Mouse (Mus musculus) c-Kit-negative CD71-positive TER-119-positive erythroid progenitor cells, embryonic 14.5 days (primary cell): Measurements from ENCODE around the gene Cry2.
"Not testable (repeated sequence)": the region's sequence is repeated elsewhere in the genome, so short reads cannot be mapped to it uniquely, and the experiment has no call there.

Experiments
- DNase-seq: peaks from one replicate; pipeline ENCODE4 v3.0.0-alpha.2; 2013; ENCODE audit warnings: low read depth, low spot score

The Cry2 gene

DNA sequence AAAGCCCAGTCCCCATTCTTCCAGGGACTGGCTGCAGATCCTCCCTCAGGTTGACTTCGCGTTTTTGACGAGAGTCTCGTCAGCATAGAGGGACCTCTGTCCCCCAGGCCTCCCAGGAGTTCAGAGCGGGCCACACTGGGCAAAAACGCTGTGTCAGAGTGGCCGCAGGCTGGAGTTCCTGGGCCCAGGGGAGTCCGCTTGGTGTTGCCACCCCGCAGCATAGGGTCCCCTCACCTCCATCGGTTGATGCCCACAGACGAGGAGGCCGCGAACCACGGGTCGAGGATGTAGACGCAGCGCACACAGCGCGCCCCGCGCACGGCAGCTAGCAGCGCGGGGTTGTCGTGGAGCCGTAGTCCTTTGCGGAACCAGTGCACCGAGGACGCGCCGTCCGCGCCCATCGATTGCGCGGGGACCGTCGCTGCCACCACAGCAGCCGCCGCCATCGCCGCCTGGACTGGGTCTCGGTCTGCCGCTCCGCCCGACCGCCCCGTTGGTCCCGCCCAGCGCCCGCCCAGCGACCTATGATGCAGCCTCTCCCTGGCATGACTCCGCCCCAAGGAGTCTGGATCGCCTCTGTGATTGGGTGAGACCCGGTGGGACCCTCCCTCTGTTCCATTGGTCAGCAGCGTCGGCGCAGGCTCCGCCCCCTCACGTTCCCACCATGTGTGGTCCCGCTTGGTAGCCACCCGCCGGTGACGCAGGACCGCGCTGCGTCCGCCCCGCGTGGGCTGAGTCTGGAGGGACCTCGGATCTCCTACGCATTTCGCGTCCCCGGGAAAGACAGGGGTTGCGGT is at the start of gene Cry2:
Gene Cry2, minus strand, starts transcription at position 466 of the 797 bp plus-strand sequence.
- DNase-seq: peak; percentile 97

DNA sequence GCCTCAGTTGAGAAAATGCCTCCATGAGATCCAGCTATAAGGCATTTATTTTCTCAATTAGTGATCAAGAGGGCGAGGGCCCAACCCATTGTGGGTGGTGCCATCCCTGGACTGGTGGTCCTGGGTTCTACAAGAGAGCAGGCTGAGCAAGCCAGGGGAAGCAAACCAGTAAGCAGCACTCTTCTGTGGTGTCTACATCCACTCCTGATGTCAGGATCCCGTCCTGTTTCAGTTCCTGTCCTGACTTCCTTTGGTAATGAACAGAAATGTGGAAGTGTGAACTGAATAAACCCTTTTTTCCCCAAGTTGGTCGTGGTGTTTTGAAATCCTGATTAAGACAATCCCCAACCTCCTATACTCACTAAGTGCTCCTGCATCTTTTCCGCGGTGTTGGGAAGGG is 49.7 kb upstream of the Cry2 start:
- DNase-seq: no peak

DNA sequence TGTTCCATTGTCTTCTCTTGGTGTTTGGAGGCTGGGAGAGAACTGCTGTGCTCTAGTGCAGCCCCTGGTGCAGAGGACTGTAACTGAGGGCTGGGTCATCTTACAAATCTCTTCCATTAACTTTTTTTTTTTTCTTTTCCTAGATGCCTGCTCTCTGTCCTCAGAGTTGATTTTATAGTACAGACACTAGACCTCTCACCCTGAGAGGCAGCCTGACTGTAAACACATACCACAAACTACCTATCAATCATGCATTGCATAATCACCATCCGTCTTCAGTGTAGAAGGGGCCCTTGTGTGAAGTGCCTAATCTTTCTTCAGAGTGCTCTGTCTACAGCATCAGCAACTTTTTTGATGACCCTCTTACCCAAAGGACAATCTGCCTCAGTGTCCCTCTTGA is 48.7 kb upstream of the Cry2 start:
- DNase-seq: no peak

DNA sequence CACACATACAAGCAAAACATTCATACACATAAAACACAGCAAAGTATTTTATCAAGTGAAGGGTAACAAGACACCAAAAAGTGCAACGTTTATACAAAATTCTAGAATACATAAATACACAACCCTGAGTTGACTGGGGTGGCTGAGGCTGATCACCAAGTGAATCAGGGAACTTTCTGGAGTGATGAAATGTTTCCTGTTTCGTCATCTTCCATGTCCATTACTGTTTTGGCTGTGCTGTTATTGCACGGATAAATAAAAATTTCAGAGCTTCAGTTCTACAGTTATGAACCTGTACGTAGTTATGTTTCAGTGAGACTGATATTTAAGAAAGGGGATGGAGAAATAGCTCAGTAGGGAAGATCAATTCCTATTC is 44.5 kb upstream of the Cry2 start:
- no peak for DNase-seq

DNA sequence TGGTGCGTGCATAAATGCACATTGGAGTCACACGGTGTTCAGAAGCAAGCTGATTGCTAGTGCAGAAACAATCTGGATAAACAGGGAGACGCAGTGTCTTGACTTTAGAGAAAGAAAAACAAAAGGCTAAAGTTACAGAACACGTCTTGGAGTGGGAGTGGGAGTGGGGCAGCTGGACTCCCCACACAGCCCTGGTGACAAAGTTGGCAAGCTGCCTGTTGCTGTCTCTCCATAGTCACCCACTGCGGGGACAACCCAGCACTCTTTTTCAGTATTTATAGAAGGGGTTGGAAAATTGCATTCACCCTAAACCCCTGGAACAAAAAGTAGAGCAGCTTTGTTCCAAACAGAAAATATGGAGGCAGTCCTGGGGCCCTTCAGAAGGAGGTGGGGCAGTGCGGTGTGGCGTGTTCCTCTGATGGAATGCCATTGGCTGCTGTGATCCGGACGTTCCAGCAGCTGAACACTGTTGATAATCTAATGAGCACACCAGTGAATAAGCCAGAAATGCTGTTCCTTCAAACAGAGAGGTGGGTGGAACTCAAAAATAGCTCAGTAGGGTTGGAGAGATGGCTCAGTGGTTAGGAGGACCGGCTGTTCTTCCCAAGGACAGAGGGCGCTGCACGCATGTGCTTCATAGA is 43.9 kb upstream of the Cry2 start:
- DNase-seq: no peak

DNA sequence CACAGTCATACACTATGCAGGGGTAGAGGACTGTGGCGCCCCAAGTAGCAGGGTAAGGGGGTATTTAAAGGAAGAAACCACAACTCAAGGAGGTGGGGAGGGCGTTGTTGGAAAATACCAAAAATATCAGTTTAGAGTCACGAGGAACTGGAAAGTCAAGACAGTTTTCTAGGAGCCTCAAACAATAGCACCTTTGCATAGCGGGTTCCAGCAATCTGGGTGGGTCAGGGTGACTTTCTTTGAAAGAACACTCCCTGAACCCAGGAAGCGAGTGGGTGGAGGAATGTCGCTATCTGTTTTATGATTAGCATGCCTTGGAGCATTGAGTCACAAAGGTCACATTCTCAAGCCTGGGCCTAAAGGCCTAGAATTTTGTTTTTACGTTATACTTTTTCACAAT is 42.7 kb upstream of the Cry2 start:
- DNase-seq: not testable (repeated sequence)

DNA sequence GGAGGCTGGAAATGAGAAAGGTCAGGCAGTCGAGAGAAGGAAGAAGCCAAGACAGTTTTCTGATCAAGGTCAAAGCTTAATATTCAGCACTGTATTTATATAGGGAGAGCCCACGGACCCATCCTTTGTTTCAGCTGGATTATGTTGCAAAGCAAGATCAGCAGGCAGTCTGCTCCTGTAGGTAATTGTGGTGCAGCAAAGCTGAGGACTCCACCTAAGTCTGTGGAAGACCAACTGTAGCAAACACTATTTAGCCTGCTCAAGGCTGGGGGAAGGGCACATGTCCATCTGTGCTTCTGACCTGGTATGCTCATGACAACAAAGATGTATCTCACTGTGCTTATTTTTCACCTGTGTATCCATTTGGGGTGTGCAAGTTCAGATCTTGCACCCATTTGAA is 41.9 kb upstream of the Cry2 start:
- no peak for DNase-seq

DNA sequence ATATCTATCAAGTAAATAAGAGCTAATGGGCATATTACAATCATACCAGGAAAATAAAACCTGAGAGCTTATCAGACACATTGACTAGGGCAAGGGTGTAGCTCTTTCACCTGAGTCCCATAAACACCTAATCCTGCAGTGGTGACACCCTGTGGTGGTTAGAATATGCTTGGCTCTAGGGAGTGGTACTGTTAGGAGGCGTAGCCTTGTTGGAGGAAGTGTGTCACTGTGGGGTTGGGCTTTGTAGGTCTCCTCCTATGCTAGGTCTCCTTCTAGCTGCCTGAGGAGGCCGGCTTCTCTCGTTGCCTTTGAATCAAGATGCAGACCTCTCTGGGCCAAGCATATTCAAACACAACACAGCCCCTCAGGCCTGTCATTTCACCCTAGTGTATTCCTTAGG is 41.1 kb upstream of the Cry2 start:
- no peak for DNase-seq

DNA sequence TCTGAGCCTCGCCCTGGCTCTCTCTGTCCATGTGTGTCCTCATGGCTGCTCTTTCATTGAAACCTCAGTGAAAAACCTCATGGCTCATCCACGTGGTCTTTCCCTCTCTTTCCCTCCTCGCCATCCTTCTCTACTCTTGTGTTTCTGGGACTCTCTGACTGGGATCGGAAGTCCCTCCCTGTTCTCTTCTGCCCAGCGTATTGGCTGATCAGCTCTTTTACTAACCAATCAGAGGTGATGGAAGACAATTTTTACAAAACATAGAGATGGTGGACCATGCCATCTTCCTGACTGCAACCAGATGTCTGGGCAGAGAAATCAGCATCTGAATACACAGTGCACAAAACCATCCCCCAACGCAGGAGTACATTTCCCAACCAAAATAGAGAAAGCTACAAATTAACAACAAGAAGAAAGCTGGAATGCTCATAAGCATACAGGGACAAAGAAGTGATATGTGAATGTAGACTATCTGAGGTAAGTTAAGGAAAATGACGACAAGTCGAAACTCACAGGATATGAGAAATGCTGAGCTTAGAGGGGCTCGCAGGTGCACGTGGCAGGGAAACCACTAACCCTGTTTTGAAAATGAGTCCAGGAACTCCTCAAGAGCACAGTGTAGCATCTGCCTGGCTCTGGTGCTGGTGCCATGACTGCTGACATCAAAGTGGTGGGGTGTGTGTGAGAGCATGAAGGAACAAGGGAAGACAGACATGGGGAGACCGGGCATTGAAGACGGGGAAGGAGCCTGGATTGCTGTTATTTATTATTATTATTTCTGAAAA is 38.2 kb upstream of the Cry2 start:
- DNase-seq: no peak

DNA sequence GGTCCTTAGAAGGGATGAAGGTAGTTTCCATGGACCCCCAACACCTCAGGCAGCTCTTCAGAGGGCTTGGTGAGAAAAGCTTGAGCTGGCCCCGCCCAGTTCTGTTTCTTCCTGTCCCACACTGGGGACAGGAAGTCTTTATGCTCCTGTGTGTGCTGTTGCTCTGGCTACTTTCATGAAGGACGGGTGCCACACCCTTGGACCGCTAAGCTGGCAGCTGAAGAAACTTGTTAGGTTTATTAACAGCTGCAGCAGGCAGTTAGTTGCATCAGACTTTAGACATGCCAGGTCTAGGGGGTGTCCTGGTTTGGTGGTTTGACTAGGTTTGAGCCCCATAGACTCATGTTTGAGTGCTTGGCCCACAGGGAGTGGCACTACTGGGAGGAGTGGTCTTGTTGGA is 30.8 kb upstream of the Cry2 start:
- DNase-seq: no peak

DNA sequence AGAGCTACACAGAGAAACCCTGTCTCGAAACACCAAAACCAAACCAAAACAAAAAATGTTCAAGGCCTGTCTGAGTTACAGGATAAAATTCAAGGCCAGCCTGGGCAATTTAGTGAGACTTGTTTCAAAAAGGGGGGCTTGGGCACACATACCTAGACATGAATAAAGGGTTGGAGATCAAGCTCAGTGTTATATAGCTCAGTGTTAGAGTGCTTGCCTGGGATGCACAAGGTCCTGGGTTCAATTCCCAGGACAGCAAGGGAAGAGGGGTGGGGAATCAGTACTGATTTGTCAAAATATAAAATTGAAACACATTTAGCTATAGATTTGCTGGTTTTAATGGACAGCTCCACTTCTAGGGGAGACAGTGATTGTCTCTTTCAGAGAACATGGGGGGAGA is 27.4 kb upstream of the Cry2 start:
- DNase-seq: no peak

DNA sequence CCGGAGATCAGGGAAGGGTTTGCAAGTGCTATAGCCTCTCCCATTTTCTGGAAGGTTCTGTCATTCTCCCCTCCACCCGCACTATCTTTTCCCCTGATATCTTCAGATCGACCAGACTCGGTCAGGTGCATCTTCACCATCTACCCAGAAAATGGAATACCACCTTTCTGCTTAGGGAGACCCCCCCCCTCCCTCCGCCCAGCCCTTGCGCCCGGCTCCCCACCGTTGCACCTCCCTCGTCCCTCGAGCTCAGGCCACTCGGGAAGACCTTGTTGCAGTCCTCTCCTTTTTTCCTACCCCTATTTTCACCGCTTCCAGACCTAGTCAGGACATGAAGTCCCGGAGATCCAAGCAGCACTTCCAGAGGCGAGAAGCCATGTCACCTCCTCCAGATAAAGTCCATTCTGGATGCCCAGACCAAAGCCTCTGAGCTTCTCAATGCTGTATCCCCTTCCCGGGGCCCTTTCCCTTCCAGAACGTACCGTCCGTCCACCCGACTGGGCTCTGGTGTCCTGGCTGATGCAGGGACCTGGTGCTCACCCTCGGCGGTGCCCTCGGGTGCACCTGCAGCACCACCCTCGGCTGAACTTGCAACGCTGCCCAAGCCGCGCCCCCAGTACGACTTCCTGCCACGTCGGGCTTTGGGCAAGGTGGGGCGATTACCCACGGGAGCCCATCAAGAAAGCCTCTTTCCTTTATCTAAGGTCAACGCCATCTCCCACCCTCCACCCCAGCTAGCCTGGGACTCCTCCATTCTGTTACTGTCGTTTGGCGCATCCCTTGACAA is 26.3 kb upstream of the Cry2 start, which contains the start of gene Slc35c1:
Gene Slc35c1, minus strand, starts transcription at position 618 of the 787 bp plus-strand sequence.
- DNase-seq: no peak

DNA sequence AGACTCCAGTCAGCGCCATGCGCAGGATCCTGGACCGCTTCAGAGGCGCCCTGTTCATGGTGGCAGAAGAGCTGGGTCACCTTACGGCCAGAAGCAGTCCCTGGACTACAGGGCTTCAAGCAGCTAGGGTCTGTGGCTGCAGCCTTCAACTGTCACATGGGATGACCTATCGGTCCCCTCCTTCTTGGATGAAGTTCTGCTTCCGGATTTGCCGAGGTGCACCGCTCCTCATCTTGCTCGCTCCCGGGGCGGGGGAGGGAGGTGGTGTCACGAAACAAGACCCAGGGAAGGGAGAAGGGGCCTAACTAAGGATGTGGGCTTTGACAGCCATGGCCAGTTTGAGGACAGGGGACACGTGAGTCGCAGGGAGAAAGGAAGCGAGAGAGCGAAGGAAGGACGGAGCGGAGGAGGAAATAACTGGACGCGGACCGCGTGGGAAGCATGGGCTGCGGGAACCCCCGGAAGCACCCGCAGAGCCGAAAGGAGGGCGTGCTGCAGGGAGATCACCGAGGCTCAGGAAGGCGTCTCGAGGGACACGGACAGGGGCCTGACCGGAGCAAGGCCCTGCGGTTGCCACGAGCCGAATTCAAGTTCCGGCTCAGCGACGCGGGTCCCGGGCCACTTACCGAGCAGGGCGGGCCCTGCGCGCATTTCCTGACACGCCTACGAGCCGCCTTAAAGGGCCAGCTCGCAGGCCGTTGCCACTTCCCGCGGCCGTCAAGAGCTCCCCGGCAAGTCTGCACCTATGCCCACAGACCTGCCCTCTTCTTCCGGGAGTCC is 25.5 kb upstream of the Cry2 start:
- peak; percentile 47 for DNase-seq

DNA sequence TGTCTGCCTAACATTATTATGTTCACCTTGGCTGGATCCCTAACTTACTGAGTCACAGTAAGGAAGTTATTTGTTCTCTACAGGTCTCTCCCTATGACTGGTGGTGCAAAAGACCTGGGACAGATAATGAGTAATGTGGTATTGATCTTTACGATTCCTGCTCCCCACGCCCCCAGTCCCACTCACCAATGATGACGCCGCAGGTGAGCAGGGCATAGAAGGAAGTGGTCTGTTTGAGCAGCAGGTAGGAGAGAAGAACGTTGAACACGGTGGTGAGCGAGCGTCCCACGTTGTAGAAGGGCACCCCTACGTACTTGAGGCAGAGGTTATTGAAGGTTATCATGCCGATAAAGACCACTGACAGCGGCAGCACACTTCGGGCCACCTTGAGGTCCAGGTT is 24.6 kb upstream of the Cry2 start:
- no peak for DNase-seq

DNA sequence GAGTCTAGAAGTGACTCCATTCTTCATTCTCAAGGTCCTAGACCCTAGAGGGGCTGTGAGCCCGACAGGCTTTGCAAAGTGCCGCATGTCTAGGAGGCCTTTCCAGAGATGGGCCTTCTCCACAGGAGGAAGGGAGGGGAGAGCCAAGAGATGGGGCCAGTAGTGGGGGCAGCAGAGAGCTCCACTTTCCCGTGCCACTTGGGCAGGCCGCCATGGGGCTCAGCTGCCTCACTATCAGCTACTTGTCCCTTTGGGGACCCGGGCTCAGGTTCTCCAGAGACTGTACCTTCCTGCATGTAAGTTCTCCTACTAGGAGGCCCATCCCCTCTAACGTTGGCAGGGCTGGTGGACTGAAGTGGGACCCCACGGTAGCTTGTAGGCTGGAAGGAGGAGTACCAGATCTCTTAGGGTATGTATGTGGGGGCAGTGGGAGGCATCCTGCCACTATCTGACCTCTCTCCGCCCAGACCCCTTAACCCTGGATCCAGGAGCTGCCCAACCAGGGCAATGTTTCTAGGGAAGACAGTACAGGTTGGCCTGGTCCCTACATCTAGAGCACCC is 23.2 kb upstream of the Cry2 start:
- DNase-seq: no peak

DNA sequence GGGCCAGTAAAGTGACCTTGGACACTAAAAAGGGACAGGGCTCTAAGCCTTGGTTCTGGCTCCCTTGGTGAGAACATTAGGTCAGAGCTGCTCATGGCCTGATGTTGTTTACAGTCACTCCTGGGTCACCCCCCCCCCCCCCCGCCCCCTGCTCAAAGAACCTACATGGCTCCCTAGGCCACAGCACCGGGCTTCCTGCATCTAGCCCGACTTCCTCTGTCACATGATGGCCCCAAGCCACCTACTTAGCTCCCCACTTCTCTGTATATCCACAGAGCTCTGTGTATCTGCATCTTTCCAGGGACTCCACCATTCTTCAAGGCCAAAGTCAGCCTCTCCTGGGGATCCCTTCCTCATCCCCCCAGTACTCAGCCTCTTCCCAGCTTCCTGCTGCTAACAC is 21.9 kb upstream of the Cry2 start:
- no peak for DNase-seq

DNA sequence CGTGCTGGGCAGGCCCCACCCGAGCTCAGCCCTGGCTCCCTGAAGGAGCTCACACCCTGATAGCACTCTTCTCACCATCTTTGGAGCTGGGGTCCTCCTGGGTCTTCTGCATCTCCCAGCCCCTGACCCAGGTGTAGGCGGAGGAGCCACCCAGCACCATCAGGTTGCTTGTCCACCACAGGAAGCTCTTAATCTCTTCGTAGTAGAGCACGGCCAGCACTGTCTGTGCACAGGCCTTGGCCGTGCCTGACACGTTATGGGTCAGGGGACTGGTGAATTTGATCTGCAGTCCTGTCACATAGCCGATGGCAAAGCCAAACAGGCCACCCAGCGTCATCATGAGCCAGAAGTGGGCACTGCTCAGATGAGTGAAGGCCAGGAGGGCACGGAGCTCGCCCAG is 20.3 kb upstream of the Cry2 start:
- no peak for DNase-seq

DNA sequence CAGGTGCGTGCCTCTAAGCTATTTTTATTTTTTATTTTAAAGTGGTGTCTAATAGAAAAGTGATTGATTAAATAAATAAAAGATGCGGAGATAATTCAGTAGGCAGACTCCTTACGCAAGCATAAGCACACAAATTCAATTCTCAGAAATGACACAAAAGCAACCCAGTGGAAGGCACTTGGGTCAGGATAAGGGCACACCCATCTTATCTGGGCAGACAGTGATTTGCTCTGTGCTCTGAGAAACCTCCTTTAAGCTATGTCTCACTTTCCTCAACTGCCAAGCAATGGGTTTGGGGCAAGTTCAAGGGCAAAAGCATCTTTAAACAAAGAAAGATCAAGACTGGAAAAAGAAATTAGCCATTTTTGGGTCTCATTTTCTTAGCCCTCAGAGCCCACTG is 17.3 kb upstream of the Cry2 start:
- no peak for DNase-seq

DNA sequence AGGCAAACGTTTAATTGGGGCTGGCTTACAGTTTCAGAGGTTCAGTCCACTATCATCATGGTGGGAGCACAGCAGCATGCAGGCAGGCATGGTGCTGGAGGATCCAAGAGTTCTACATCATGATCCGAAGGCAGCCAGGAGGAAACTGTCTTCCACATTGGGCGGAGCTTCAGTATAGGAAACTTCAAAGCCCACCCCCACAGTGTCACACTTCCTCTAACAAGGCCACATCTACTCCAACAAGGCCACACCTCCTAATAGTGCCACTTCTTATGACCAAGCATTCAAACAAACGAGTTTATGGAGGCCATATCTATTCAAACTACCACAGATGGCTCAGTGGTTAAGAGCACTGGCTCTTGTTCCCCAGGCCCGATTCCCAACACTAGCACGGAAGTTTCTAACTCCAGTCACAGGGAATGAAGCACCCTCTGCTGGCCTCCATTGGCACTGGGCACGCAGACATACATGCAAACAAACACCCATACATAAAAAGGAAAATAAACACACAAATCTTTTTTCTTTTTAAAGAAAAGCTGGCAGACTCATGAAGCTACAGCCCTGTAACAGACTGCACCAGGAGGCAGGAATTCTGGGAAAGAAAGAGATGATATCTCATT is 13.4 kb upstream of the Cry2 start:
- no peak for DNase-seq

DNA sequence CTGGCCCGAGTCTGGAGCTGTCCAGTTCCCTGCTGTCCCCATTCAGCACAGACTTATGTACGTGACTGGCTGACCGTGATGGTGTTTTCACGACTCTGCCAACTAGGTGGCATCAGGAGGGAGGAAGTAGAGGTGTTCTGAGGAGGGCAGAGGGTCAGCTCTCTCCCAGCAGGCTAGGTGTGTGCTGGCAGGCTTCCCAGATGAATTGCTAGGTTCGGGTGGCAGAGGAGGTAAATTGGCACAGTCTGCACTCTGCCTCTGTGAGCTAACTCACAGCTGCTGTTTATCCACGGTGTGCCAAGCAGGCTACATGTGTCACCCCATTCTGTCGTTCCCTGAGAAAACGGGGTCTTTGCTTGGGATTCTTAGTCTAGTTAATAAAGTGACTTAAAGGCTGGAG is 12.8 kb upstream of the Cry2 start:
- DNase-seq: no peak
